Mouse (Mus musculus): ENCODE results near the gene Rab10.
A peak's percentile ranks its signal among the peaks of the same experiment; 100 is the strongest.

Gene Rab10

GRCm38 (mm10) chr12:3296056-3296455, 13.7 kb downstream of the Rab10 start:
- DNase-seq (ENCODE audit: low spot score in 2 of 2), result no peak

DNA sequence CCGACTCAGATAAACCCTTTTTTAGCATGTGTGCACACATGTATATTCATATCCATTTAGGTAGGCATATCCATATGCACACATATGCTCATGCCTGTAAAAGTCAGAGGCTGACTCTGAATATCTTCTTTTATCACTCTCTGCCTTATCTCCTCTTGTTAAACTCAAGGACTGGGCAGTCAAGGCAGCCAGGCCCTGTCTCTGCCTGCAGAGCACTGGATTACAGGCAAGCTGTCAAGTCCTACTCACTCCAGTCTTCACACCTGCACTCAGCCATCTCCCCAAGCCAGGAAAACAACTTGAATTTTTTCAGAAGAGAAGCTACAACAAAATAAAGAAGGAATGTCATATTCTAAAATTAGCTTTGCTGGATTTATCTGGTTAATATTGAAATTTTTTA, 17.9 kb downstream of the Rab10 start:
- no peak for DNase-seq (ENCODE audit: low spot score in 2 of 2)

DNA sequence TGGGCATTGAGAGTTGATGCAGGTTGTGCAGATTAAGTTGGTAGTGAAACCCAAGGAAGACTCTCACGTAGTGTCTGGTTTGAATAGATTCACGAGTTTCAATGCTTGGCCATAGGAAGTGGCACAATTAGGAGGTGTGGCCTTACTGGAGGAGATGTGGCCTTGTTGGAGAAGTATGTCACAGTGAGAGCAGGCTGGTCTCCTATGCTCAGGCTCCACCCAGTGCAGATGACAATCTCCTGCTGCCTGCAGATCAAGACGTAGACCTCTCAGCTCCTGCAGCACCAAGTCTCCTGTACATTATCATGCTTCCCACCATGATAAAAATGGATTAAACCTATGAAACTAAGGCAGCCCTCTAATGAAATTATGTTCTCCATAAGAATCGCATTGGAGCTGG, 18.7 kb downstream of the Rab10 start:
- DNase-seq (ENCODE audit: low spot score in 2 of 2), result no peak

DNA sequence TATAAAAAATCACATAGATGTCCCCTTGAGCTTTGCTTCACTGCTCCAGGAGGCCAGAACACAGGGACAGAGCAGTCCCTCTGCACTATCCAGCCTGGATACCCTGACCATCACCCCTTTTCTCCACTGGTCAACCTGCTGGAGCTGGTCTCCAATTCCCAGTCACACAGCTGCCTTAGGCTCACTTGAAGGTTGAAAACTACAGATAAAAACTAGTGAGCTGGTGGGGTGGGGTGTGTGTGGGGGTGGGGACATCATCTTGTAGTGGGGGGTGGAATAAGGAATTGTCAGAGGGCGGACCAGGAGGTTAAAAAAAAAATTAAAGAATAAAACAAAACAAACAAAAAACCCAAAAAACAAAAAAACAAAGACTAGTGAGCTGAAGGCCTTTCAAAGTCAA, 21.3 kb downstream of the Rab10 start:
- DNase-seq (ENCODE audit: low spot score in 2 of 2), result no peak

GRCm38 (mm10) chr12:3285919-3286318, 23.9 kb downstream of the Rab10 start:
- no peak for DNase-seq (ENCODE audit: low spot score in 2 of 2)

DNA sequence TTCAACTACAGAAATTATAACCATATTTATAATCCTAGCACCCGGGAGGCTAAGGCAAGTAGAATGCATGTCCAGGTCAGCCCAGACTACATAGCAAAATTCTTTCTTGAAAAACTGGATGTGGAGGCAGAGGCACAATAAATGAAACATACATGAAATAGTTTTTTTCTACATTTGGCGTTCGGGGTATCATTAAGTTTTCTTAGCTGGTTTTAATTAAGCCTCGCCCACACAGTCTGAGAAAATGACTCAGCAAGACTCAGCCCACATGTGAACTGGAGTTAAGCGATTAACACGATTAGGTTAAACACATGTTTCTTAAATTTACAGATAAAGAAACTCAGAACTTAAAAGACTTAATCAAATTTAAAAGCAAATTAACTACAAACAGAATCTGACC, 24.4 kb downstream of the Rab10 start:
- peak in 1 of 2 experiments; percentile 22 for DNase-seq (ENCODE audit: low spot score in 2 of 2)

DNA sequence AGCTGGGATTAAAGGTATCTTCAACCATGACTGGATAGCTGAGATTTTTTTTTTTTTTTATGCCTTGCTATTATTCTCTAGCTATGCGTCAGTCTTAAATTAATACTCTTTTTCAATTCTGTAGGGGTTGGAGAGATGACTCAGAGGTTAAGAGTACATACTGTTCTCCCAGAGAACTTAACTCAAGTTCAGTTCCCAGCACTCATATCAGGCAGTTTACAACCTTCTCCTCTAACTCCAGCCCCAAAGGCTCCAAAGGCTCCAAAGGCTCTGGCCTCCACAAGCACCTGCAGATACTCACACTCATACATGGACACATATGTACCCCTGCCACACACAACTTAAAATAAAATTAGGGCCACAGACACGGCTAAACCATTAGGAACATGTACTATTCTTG, 25.3 kb downstream of the Rab10 start:
- DNase-seq (ENCODE audit: low spot score in 2 of 2), result no peak

GRCm38 (mm10) chr12:3283829-3284440, 25.8 kb downstream of the Rab10 start:
- no peak for DNase-seq (ENCODE audit: low spot score in 2 of 2)

DNA sequence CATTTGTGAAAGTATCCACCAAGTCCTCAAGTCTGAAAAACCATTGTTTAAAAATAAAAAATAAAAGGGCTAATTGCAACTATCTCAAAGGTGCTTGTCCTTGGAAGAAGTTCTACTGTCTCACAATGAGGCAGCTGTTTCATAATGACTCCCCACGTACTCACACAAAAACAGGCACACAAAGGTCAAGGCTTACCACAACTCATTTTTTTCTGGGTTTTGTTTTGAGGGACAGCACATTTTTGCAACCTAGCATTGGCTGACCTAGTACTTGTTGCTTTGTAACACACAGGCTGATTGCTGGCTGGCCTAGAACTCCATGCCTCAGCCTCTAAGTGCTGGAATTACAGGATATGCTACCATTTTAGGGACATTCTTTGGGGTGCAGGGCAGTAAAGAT, 26.8 kb downstream of the Rab10 start:
- DNase-seq (ENCODE audit: low spot score in 2 of 2), result no peak

GRCm38 (mm10) chr12:3282520-3282919, 27.2 kb downstream of the Rab10 start:
- DNase-seq (ENCODE audit: low spot score in 2 of 2), result no peak

DNA sequence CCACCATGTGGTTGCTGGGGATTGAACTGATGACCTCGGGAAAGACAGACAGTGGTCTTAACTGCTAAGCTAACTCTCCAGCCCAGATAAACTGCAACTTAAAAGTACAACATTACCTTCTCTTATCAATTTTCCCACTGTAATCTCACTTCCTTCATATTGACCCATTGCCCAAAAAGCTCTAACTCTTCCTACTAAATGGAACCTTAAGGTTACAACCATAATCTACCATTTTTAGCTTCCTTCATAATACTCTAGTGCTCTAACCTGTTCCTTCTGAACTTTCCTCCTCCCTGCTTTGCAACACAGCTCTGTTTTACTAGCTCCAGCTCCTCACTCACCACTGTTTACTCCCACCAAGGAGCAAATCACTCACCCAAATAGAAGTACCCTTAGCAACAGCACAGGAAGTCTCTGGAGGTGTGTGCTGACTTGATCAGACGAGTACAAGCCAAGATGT, 30.9 kb downstream of the Rab10 start:
- DNase-seq (ENCODE audit: low spot score in 2 of 2), result no peak

DNA sequence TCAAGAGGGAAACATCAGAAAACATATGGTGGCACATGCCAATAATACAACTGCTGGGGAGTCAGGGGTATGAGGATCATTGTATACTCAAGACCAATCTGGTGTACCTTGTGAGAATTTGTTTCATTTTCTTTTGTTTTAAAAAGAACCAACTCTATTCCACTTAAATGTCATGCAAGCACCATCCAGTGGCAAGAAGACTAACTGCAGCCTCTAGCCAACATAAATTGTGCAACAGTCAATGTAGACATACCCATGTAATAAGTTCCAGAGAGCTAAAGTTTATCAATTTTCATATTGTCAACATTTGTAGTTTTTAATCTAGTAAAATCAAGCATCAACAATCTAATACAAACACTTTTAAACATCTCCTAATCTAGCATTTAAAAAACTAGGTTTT, 39.0 kb downstream of the Rab10 start:
- DNase-seq (ENCODE audit: low spot score in 2 of 2), result no peak

GRCm38 (mm10) chr12:3267397-3267796, 42.4 kb downstream of the Rab10 start:
- no peak for DNase-seq (ENCODE audit: low spot score in 2 of 2)

- DNase-seq (ENCODE audit: low spot score in 2 of 2), result no peak
These were observed 44.6 kb downstream of the Rab10 start for GRCm38 (mm10) chr12:3265188-3265587.

- DNase-seq (ENCODE audit: low spot score in 2 of 2), result no peak
These were observed 45.3 kb downstream of the Rab10 start for GRCm38 (mm10) chr12:3264449-3264848.

DNA sequence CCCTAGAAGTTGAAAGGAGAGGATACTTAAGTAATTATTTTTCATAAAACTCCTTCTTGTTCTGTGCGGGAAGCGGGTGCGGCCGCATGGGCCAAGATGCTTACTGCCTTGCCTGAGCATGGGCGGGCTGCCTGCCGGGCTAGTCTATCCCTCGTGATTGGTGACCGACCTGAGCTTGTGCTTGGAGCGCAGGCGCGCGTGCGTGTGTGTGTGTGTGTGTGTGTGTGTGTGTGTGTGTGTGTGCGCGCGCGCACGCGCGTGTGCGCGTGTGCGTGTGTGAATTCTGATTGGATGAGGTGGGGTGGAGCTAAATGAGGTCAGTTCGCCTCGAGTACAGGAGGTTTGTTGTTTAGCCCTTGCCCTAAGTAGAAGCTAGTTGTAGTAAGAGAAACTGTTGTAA, 48.2 kb downstream of the Rab10 start:
- DNase-seq (ENCODE audit: low spot score in 2 of 2), result no peak

DNA sequence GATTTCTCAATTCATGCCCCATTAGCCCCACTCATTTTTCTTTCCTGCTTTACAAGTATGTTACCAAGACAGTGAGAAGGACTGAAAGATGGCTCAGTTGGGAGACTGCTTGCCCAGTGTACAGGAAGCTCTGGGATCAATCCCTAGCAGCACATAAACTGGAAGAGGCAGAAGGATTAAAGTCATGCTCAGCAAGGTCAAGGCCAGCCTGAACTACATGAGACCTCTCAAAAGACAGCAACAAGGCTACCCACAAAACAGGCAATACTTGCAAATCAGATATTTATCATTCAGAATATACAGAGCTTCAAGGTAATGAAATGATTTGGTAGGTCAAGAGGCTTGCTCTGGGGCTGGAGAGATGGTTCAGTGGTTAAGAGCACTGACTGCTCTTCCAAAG, 53.8 kb downstream of the Rab10 start:
- no peak for DNase-seq (ENCODE audit: low spot score in 2 of 2)

DNA sequence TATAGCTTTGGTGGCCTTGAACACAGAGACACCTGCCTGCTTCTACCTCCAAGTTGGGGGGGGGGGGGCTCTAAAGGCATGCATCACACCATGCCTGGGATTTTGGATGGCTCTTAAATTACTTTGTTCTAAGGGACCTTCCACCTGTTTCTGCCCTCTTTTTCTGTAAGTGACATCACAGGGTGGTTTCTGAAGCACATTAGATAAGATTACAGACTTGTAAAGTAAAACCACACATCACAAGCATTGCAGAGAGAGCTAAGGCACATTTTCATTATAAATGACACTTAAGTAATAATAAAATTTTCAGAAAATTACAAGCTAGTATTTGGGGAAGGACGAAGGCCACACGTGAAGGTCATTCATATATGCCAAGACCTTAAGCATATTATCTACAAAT, 54.3 kb downstream of the Rab10 start:
- DNase-seq (ENCODE audit: low spot score in 2 of 2), result no peak

DNA sequence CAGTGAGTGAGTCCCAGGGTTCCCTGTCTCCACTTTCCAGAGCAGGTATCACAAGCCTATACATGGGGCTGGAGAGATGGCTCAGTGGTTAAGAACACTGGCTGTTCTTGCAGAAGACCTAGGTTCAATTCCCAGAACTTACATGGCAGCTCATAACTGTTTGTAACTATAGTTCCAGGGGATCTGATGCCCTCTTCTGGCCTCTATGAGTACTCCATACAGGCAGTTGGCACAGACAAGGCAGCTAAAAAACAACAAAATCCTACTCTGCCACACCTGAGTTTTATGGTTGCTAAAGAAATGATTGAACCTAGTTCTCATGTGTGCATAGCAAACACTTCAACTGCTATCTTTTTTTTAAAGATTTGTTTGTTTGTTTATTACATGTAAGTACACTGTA, 56.2 kb downstream of the Rab10 start:
- no peak for DNase-seq (ENCODE audit: low spot score in 2 of 2)

DNA sequence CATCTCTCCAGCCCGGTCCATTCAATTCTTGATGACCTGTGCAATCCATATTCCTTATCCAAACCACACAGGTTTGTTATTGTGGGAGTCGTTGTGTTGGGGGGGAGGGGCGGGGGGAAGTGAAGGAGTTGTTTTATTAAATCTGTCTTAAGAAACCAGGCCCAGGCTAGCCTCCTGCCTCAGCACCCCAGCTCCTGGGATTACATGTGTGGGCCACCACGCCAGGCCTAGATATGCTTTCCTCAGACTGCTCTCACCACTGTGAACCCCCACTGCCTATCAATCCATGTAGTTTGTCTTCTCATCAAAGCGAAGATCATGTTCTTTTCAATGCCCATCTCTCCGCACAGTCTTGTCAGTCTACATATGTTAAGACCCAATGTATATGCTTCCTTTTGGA, 63.7 kb downstream of the Rab10 start:
- no peak for DNase-seq (ENCODE audit: low spot score in 2 of 2)

DNA sequence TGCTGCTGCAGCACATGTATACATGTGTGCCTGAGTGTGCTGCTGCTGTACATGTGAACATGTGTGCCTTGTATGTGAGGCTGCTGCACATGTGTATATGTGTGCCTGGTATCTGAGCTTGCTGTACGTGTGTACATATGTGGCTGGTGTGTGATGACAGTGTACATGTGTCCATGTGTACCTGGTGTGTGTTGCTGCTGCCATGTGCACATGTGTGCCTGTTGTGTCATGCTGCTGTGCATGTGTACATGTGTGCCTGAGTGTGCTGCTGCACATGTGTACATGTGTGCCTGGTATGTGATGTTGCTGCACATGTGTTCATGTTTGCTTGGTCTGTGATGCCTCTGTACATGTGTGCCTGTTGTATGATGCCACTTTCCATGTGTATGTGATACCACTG, 70.2 kb downstream of the Rab10 start:
- no peak for DNase-seq (ENCODE audit: low spot score in 2 of 2)

DNA sequence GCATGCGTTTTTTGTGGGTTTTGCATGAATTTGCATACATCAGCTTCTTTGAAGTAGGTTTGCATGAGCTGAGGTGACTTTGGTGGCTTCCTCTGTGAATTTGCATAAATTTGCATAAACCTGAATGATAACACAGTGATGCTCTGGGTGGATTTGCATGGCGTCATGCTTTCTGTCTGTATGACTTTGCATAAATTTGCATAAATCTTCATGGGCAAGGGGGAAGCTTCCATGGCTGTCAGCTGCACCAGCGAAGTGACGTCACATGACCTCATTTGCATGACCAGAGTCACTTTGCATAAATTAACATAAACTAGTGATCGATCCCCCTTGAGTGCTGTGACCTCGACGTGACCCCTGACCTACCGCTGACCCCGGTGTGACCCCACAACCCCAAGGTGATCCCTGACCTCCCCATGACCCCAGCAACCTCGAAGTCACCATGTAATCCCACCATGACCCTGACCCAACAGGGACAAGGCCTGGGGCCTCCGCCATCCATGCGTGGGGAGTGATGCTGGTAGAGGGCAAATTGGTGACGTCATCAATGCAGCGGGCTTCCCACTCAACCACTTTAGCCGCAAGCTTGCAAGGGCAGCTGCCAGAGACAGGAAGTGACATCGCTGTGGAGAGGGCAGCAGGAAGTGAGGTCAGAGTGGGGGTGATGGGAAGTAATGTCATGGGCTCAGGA, 71.3 kb downstream of the Rab10 start:
- DNase-seq (ENCODE audit: low spot score in 2 of 2), result no peak

- DNase-seq (ENCODE audit: low spot score in 2 of 2), result no peak
These were observed 72.0 kb downstream of the Rab10 start for GRCm38 (mm10) chr12:3237799-3238198.

All from frontal cortex, postnatal 36 days (tissue).